Mouse (Mus musculus) hematopoietic stem cell, adult 5-6 weeks (primary cell): ENCODE data around the gene Bcl2a1c. TPM values are rescaled to one million over a fixed set of nuclear protein-coding genes. Genes with fewer than 3 reads are reported as not detected.
"Not testable (repeated sequence)": the region's sequence is repeated elsewhere in the genome, so short reads cannot be mapped to it uniquely, and the experiment has no call there.

Experiments used
- ATAC-seq, 2 experiments: fragments of 125-278 bp in 1 of 2; replicated peaks in 1 of 2; 2 replicates each; pipeline ENCODE4 v1.8.0; 2016 to 2017; ENCODE audit warnings: inconsistent platforms in 2 of 2, mild to moderate bottlenecking in 2 of 2, moderate number of reproducible peaks in 2 of 2, low read depth in 1 of 2, moderate TSS enrichment in 1 of 2; ENCODE audit not compliant: low FRiP score in 2 of 2, poor library complexity in 2 of 2, severe bottlenecking in 2 of 2, insufficient read depth in 1 of 2, low TSS enrichment in 1 of 2
- total RNA-seq: library from RNA; stranded (forward); fragments of 172-1452, 232-1000 nt; gene quantifications from 2 replicates; pipeline ENCODE4 v1.2.3, GENCODE M21; 2017

Gene Bcl2a1c
- not detected in 2 replicates for total RNA-seq

DNA sequence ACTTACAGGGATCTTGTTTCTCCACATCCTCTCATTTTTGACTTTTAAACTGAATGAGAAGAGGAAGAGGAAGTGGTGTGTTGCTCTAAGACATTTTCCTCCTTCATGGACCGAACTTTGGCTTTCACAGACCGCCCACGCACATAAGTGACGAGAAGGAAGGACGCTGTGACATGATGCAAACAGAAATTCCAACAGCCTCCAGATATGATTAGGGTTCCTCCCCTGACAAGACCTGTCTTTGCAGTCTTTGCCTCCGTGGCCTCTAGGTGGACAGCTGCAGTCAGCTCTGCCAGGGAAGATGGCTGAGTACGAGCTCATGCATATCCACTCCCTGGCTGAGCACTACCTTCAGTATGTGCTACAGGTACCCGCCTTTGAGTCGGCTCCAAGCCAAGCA, at the start of gene Bcl2a1c:
TSS of gene Bcl2a1c (plus strand) at position 281 of the 400 bp plus-strand sequence.
- ATAC-seq: peak; percentile 75 to 77

DNA sequence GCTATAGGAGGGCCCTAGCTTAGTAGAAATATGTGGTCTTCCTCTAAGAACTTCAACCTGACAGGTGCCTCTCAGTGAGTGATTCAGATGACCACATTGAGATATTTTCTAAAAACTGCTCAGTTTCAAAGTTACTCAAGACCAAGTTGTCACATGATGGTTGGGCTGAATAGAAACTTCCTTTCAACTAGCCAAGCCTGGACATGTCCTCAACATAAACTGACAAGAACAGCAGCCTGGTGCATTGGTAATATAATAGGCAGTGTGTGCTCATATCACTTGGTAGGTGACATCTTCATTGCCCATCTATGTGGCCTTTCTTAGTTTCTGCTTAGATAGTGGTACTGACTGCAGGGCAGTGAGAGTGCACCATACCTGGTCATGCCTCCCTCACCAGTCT, 24.0 kb upstream of the Bcl2a1c start:
- not testable (repeated sequence) for ATAC-seq

DNA sequence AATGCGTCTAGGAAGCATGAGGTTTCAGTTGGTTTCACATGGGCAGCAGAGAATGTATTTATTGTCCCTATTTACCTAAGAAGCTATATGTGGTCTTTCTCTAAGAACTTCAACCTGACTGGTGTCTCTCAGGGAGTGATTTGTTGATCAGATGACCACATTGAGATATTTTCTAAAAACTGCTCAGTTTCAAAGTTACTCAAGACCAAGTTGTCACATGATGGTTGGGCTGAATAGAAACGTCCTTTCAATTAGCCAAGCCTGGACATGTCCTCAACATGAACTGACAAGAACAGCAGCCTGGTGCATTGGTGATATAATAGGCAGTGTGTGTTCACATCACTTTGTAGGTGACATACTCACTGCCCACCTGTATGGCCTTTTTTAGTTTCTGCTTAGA, 18.2 kb upstream of the Bcl2a1c start:
- not testable (repeated sequence) for ATAC-seq

DNA sequence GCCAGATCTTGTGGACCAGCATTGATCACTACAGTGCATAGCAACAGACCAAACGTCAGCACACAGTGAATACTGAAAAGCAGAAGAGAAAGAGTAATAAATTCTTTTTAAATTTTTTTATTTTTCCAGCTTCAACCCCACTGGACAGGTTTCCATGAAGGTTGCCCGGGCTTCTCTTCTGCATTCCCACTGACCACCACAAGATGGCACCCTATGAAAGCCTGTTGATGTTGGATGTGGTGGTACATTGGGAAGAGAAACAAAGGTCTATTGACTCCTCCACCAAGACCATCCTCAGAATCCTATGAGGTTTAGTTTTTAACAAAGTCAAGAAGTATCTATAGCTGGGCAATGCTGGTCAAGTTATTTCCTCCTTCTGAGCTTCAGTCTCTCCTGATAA, 11.9 kb upstream of the Bcl2a1c start:
- ATAC-seq: peak; percentile 37 to 60; a peak in 3 of 4 replicates

DNA sequence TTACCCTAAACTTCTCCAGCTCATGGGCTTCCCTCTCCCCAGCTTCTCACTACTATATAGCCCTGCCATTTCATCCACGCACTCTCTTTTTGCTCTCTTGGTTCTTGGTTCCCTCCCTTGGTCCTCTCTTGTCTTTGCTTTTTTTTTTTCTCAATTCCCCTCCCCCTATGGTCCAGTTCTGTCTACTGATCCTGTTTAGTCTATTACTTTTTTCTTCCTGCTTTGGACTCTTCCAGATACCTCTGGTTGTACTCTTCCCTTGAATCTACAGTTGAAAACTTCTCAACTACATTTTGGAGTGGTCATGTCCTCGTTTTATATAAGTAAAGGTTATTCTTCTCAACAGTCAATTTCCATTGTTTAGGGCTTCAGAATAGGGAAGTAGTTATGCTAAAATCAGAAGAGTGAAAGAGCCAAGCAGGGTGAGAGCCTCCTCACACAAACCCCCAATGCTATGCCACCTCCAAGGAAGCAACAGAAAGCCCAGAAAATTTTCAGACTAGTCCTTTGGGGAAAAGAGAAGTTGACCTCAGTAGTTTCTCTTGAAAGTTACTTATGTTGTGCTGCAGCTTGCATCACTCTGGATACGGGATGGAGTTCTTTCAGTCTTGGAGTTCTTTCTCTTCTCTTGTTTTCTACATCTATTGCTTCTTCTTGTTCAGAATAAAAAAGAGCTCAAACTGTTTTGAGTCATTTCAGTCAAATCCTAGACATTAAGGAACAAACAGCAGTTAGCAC, 3.8 kb upstream of the Bcl2a1c start:
- ATAC-seq: peak; percentile 29 to 46; a peak in 2 of 4 replicates

DNA sequence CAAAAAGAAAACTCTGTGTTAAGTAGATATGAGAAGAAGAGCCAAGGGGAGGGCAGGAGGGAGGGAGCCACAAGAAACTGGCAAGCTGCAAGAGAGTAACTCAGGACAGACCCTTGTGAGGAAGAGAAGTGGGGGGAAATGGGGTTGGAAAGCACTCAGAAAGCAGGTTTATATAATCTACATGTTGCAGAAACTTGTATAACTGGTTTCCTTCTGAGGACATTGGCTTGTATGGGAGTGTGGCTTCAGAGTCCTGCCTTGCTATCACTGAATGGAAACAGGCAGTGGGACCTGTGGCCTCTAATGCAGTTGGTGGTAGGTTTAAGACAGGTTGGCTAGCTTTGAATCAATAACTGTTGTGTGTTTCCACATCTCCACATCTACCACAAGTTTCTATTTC, 1.6 kb upstream of the Bcl2a1c start:
- not testable (repeated sequence) for ATAC-seq

DNA sequence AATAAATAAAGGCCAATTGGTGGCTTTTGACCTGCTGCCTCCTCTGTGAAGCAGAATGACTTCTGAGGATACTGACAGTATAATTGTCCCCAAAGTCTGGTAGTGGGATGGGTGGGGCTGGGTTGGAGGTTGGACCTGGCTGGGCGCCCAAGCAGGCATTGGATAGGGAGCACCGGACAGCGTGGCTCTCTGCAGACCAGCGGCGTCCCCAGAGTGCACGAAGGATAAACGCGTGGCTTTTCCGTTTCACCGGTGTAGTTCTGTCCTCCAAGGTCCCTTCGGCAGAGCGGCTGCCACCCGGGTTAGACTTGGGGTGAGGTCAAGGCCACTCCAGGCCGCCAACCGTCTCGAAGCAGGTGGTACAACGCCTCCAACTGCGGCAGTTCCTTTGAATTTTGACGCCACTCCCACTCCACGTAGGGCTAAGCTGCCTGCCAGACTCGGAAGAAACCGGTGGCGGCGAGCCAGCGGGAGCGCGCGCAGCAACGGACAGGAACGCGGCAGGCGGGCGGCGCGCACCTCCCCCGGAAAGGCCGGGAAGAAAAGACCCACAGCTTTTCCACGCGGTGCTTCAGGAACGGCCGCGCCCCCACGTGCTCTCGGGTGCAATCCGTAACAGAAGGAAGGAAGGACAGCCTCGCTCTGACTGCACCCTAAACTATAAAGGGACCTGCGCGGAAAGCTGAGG, 38.0 kb downstream of the Bcl2a1c start:
- ATAC-seq: peak; percentile 80 to 91

DNA sequence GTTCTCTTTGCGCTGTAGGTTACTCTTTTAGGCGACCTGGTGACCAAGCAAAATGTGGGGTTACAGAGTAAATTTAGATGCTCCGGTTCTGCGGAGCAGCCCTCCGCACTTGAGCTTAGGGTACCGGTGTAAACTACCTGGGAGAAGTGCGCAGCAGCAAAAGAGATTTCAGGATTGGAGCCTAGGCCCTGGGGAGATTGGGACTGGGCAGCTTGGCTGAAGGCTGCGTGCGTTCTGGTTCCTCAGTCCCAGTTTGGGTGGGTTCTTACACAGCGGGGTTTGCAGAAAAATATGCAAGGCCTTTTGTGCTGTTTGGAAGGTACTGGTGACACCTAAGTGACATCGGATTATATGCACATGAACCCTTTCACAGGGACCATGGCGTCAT, 38.5 kb downstream of the Bcl2a1c start:
- peak in 1 of 2 experiments; percentile 16; a peak in 2 of 4 replicates for ATAC-seq

DNA sequence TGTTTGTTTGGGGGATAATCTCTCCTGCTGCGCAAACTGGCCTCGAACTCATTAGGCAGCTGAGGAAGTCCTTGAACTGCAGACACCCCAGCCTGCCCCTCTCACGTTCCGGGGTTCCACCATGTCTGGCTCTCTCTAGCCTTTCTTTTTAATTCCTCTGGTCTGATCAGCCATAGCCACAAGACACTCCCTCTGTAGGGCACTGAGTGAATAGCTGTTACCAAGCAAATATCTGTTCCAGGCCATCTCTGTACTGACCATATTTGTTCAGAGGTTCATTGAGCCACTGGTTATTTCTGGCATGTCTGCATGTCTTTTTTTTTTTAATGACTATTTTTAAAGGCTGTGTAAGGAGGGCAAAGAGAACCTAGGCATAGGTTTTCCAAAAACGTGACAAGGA, 39.5 kb downstream of the Bcl2a1c start:
- ATAC-seq: peak; percentile 51 to 54

DNA sequence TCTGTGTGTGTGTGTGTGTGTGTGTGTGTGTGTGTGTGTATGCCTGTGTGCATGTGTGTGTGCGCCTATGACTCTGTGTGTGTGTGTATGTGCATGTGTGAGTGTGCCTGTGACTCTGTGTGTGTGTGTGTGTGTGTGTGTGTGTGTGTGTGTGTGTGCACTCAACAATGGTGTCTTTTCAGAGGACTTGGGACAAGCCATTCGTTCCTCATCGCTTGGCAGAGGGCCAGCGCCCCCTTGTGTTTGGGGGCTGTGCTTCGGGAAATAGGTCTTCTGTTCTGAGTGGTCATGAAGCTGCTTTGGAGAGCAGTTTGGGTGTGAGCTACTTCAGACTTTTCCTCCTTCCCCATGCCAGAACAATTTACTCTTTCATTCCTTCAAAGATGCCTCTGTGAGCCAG, 41.8 kb downstream of the Bcl2a1c start:
- not testable (repeated sequence) for ATAC-seq

DNA sequence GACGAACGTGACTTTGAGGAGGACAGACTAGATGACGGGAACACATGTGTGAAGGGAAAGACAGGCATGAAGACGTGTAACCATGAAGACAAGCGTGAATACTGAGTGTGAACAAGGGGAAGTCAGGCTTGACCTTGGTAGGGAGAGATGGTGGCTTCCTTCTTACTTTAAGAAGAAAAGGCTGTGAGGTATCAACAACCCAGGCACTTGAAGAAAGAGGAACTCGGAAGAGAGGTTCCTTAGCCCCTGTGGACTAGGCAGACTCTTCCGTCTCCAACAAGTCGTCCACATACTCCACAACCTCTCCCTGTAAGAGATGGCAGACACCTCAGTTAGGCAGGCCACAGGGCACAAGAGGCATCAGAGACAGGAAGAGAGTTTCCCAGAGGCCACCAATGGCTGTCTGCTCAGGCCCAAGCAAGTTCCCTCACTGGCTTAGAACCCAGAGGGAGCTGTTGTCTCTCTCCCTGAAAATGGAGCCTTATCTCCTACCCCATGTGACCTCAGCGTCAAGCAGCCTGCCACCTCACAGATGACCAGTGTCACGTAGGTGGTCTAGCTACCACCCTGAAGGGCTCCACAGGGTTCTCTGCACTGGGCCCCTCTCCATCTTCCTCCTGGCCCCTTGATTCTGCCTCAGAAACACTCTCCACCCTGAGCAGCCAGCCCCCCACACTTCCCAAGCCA, 45.5 kb downstream of the Bcl2a1c start:
- peak; percentile 49 to 56 for ATAC-seq

DNA sequence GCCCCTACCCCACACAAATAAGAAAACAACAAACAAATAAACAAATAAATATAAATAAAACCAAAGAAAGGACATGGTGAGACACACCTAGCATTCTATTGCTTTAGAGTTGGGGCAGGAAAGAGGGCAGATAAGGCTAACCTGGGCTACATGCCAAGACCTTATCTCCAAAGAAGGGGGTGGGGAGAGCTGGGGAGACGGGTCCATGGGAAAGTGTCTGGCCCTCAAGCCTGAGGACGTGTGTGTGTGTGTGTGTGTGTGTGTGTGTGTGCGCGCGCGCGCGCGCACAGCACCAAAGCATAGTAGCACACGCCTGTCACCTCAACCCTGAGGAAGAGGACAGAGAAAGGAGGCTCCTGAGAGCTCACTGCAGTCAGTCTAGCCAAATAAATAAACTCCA, 47.2 kb downstream of the Bcl2a1c start:
- ATAC-seq: no peak

DNA sequence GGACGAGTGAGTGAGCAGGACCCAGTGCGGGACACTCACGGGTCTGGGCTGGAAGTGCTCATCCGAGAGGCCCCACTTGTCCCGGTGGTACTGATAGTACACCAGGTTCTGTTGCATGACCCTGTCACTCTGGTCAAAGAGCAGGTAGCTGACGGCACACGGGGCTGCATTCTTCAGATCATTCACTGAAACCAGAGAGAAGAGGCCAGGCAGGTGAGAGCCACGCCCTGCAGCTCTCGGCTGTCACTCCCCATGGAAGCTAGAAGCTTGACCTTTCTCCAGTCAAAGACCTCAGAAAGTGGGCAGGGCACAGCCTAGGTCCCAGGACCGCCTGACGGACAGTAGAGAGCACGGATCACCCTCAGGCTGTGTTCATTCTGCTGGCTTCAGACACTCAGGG, 49.9 kb downstream of the Bcl2a1c start:
- ATAC-seq: no peak

Other genes starting within 250 kb of the Bcl2a1c start
- gene Crtap, start 60.5 kb downstream of the Bcl2a1c start, total RNA-seq: 21.4 and 36.7 TPM in 2 replicates
- gene Glb1, start 70.9 kb downstream of the Bcl2a1c start, total RNA-seq: 32.0 and 37.4 TPM in 2 replicates
- 6.9 and 8.0 TPM in 2 replicates for gene Tmppe, start 71.0 kb downstream of the Bcl2a1c start, total RNA-seq
- gene Ccr4, start 174.8 kb downstream of the Bcl2a1c start, total RNA-seq: not detected in 2 replicates
- gene C130032M10Rik, start 185.6 kb downstream of the Bcl2a1c start, total RNA-seq: not detected in 2 replicates
- gene Trim71, start 234.2 kb downstream of the Bcl2a1c start, total RNA-seq: not detected in 2 replicates